Mouse (Mus musculus) forebrain, embryonic 10.5 days (tissue): ENCODE data around the gene Fbxl17. TPM values are rescaled to one million over a fixed set of nuclear protein-coding genes. Genes with fewer than 3 reads are reported as not detected.

ENCODE experiments used
- DNase-seq: peaks from one replicate; pipeline ENCODE4 v3.0.0-alpha.2; 2017; ENCODE audit warnings: low spot score; ENCODE audit errors: extremely low spot score
- H3K27ac ChIP-seq: fragments of 300-500 bp; sonication (generic); 2 replicates; pipeline ENCODE4 v1.5.1; 2016; ENCODE audit warnings: mild to moderate bottlenecking
- H3K27me3 ChIP-seq: fragments of 300-500 bp; sonication (generic); 2 replicates; pipeline ENCODE4 v1.6.1; 2016; ENCODE audit warnings: mild to moderate bottlenecking; ENCODE audit not compliant: poor library complexity, severe bottlenecking
- H3K36me3 ChIP-seq: fragments of 300-500 bp; sonication (generic); replicated peaks from 2 replicates; pipeline ENCODE4 v1.6.1; 2016; ENCODE audit warnings: mild to moderate bottlenecking, moderate library complexity
- H3K4me1 ChIP-seq: fragments of 300-500 bp; sonication (generic); 2 replicates; pipeline ENCODE4 v1.6.1; 2016
- H3K4me3 ChIP-seq: fragments of 300-500 bp; sonication (generic); 2 replicates; pipeline ENCODE4 v1.5.1; 2016; ENCODE audit warnings: mild to moderate bottlenecking, moderate library complexity
- H3K9me3 ChIP-seq: fragments of 300-500 bp; sonication (generic); 2 replicates; pipeline ENCODE4 v1.6.1; 2016; ENCODE audit warnings: mild to moderate bottlenecking, moderate library complexity
- WGBS: fragments of 180-500 bp; shearing (Covaris S2); methylation state at CpG from one replicate; pipeline ENCODE4 v1.1.7; 2016; 5-methylcytosine and 5-hydroxymethylcytosine counted together
- polyA plus RNA-seq: library from polyadenylated mRNA; unstranded; fragments of >200 nt; fragmentation: Nextera tagmentation; extraction: Ambion mirVana; gene quantifications from 2 replicates; pipeline ENCODE4 v1.2.1, GENCODE M21; 2016

Gene Fbxl17
- polyA plus RNA-seq, 1 experiment from 2014 or later = 2.7 TPM

DNA sequence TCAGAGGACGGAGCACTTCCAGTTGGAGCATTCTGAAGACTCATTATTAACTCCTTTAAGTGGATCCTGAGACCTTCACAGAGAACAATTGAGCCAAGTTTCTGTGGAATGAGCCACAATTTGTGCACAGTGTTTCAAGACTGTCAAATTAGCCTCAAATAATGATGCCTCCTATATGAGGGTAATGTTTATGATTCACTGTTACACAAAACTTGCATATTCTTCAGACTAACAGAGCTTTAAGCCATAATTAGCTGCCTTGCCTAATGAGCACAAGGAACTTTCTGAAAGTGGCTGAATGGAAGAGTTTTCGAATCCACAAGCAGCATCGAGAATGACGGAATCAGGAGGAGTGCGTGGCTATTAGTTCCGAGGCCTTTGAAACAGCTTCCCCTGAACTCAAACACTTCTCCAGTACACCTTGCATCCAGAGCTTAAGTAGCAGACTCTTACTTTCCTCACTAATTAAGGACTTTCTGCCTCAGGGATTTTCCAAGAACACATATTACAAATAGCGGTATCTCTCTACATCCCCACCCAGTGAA is 389.5 kb downstream of the Fbxl17 start:
- WGBS = 25% methylated on average over 7 of the region's 7 CpGs
- H3K9me3 ChIP-seq = no peaks in the 10 kb centered on the region
- H3K4me1 ChIP-seq = peaks cover 67% of the 10 kb centered on the region
- H3K27ac ChIP-seq = peak overlapping the region; percentile 71
- 0 out of 2 replicates have a peak overlapping the region, but pooled peaks have one; percentile 4 for H3K4me3 ChIP-seq
- H3K27me3 ChIP-seq = peaks cover 30% of the 10 kb centered on the region
- H3K36me3 ChIP-seq = no peaks in the 10 kb centered on the region
- no peak for DNase-seq

DNA sequence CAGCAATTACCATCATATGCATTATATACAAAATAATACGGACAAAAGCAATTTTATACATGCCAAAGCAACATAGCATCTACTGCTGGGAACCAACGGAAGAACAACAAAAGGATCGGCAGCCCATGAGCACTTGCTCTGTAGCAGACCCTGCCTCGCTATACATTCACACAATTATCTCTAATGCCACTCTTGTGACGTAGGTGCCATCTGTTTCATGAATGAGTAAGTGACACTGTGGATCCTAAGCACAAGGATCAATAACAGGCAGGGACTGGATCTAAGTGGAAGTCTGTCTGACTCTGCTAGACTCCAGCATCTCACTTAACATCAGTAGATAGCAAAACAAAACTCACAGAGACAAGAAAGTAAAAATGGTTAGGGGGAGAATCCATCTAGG is 391.8 kb downstream of the Fbxl17 start:
- Histone ChIP-seq H3K4me3 (no peak overlapping the region), H3K27ac (no peak overlapping the region)
- whole genome bisulfite sequencing = 66% methylated on average over 5 of the region's 5 CpGs

DNA sequence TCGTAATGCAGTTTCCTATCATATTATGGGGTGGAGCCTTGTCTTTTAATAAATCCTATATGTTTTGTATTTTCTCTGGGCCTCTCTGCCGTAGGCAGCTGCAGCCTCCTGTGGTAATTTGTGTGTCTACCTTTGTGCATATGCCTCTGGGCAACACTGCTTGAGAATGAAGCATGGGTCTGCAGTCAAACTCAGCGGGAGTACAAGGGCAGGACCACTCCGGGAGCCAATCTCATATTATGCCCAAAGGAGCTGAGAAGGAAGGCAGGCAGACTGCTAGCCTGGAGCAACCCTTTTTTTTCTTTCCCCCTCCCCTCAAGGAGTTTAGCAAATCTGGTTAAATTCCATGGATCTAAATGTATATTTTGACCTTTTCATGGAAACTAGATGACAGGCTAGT is 392.3 kb downstream of the Fbxl17 start:
- Histone ChIP-seq H3K9me3 (no peaks in the 10 kb centered on the region), H3K27me3 (peaks cover 17% of the 10 kb centered on the region), H3K4me3 (no peak overlapping the region), H3K36me3 (no peaks in the 10 kb centered on the region), H3K27ac (peak overlapping the region; percentile 60; the same call in 1 of the 2 replicates), H3K4me1 (peaks cover 76% of the 10 kb centered on the region)
- no peak for DNase-seq
- WGBS = 67% methylated on average over 4 of the region's 4 CpGs

More for the DNA sequence above, 391.8 kb downstream of the Fbxl17 start:
- Histone ChIP-seq H3K9me3 (no peaks in the 10 kb centered on the region), H3K36me3 (no peaks in the 10 kb centered on the region), H3K27me3 (peaks cover 21% of the 10 kb centered on the region), H3K4me1 (peaks cover 77% of the 10 kb centered on the region)
- no peak for DNase-seq

DNA sequence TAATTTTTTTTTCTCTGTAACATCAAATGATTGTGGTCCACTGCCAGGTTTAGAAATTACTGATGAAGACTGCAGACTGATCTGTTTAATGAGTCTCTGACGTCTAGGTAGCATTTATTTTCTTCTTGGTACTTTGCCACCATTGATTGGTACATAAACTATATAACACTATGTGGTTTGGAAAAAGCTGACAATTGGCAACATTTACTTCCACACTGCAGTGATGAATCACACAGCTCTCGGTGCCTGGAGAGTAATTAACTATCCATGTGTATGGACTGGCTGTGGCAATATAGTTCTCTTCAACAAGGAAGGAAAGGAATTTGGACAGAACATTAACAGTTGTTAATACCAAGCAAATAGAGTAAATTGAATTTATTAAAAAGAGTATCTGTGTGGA is 404.3 kb downstream of the Fbxl17 start:
- 83% methylated on average over 2 of the region's 2 CpGs for WGBS
- H3K4me1 ChIP-seq = no peaks in the 10 kb centered on the region

DNA sequence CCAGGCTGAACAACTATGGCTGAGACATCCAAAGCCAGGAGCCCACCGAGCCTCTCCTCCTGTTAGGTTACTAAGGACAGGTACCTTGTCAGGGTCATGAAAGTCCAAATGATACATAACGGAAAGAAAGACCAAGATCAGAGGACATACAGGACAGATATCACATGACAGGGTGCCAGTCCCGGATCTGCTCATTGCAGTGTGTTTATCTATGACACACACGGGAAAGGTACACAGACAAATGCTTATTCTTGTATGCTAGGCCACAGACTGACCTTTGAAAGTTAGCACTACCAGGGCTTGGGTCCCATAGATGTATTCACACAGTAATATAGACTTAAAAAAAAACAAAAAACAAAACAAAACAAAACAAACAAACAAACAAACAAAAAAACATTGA is 404.8 kb downstream of the Fbxl17 start:
- no peak for DNase-seq
- Histone ChIP-seq H3K4me1 (no peaks in the 10 kb centered on the region), H3K4me3 (no peak overlapping the region), H3K36me3 (no peaks in the 10 kb centered on the region), H3K27ac (no peak overlapping the region), H3K27me3 (no peaks in the 10 kb centered on the region), H3K9me3 (peaks cover 7% of the 10 kb centered on the region; the same call in 1 of the 2 replicates)
- WGBS = 88% methylated on average over 4 of the region's 4 CpGs

More for the DNA sequence above, 404.3 kb downstream of the Fbxl17 start:
- Histone ChIP-seq H3K27ac (no peak overlapping the region), H3K4me3 (no peak overlapping the region), H3K36me3 (no peaks in the 10 kb centered on the region), H3K27me3 (no peaks in the 10 kb centered on the region), H3K9me3 (peaks cover 7% of the 10 kb centered on the region; the same call in 1 of the 2 replicates)
- DNase-seq = no peak

DNA sequence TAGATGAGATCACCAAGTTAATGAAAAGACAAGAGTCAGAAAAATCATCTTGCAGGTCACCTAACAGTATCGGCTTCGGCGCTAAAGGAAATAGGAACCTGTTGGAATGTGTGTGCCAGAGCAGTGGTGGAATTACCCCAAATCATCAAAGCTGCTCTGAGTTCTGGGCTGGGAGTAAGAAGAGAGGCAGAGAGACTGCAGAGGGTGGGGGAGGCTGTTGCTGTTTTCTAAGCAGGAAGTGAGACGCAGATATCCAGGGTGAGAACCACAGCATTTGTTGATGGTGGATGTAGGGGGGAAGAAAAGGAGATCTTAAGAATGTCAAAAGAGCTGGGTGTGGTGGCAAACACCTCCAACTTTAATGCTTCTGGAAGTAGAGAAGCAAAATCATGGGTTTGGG is 406.6 kb downstream of the Fbxl17 start:
- 81% methylated on average over 4 of the region's 4 CpGs for WGBS
- Histone ChIP-seq H3K4me3 (no peak overlapping the region), H3K9me3 (peaks cover 7% of the 10 kb centered on the region; the same call in 1 of the 2 replicates), H3K36me3 (no peaks in the 10 kb centered on the region), H3K27me3 (no peaks in the 10 kb centered on the region), H3K4me1 (no peaks in the 10 kb centered on the region), H3K27ac (no peak overlapping the region)
- DNase-seq = no peak

DNA sequence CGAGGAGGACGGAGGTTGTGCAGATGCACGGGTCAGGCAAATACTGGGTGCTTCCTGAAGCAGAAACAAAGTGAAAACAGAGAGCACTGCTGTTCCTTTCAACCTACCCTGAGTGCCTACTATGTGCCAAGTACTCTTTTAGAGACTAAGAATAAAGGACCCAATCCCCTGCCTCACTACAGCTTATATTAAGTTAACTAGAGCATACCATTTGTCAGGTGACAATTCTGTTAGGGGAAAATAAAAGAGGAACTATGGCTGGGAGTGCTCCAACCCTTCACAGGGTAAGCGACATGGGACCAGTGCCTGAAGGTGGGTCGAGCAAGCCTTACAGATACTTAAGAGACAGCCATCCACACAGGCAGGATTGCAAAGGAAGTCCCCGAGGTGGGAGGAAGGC is 407.0 kb downstream of the Fbxl17 start:
- Histone ChIP-seq H3K9me3 (peaks cover 7% of the 10 kb centered on the region; the same call in 1 of the 2 replicates), H3K4me3 (no peak overlapping the region), H3K36me3 (no peaks in the 10 kb centered on the region), H3K4me1 (no peaks in the 10 kb centered on the region), H3K27ac (no peak overlapping the region), H3K27me3 (no peaks in the 10 kb centered on the region)
- DNase-seq = no peak
- 77% methylated on average over 6 of the region's 6 CpGs for WGBS

DNA sequence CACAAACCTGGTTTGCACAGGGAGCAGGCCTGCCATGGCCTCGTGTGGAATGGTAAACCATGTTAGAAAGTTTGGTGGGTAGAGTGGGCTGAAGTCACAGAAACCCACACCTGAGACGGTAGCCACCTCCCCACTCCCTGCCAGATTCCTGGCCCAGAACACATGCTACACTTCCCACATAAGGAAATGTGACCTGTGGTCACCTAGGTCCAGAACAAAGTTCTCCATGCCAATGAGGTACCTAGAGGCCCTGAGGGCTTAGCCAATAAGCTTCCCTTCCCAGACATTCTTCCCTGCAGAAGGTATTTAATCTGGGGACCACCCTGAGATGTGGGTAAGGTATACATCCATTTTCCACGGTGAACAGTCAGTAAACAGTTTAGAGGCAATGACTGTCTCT is 409.7 kb downstream of the Fbxl17 start:
- Histone ChIP-seq H3K9me3 (no peaks in the 10 kb centered on the region), H3K27ac (no peak overlapping the region), H3K4me1 (no peaks in the 10 kb centered on the region), H3K36me3 (no peaks in the 10 kb centered on the region), H3K4me3 (no peak overlapping the region), H3K27me3 (no peaks in the 10 kb centered on the region)
- DNase-seq = no peak
- 87% methylated on average over 3 of the region's 3 CpGs for whole genome bisulfite sequencing

DNA sequence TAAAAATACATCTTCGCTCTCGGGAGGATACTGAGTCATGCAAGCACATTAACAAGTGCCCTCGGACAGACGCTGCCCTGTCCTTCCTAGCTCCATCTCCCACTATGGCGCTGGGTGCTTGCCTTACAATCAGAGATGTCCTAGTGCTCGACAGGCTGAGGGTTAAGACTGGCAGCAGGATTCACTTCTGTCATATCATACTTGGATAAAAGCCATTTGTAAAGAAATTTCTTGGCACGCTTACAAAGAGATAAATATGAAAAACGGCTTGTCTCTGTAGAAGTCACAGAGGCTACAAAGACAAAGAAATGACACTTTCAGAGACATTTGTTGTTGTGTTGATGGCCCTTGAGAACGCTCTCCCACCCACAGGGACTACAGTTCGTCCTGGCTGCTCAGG is 412.6 kb downstream of the Fbxl17 start:
- Histone ChIP-seq H3K27ac (no peak overlapping the region), H3K9me3 (no peaks in the 10 kb centered on the region), H3K4me3 (no peak overlapping the region), H3K4me1 (no peaks in the 10 kb centered on the region), H3K36me3 (no peaks in the 10 kb centered on the region), H3K27me3 (no peaks in the 10 kb centered on the region)
- no peak for DNase-seq
- WGBS = 89% methylated on average over 10 of the region's 10 CpGs

DNA sequence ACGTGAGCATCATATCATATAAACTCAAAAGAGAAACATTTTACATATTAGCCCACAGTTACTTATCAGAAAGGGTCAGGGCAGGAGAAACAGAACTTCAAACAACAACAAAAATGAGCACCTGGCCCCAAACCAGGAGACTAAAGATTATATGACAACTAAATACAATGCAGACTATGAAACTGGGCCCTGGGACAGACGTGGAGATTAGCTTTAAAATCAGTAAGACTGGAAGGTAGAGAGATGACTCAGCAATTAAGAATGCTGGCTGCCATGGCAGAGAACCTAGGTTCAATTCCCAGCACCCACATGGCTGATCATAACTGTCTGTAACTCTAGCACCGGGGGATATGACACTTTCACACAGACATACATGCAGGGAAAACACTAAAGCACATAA is 413.3 kb downstream of the Fbxl17 start:
- WGBS = 86% methylated on average over 3 of the region's 3 CpGs
- Histone ChIP-seq H3K4me1 (no peaks in the 10 kb centered on the region), H3K27me3 (no peaks in the 10 kb centered on the region), H3K27ac (no peak overlapping the region), H3K9me3 (no peaks in the 10 kb centered on the region), H3K36me3 (no peaks in the 10 kb centered on the region), H3K4me3 (no peak overlapping the region)
- no peak for DNase-seq

DNA sequence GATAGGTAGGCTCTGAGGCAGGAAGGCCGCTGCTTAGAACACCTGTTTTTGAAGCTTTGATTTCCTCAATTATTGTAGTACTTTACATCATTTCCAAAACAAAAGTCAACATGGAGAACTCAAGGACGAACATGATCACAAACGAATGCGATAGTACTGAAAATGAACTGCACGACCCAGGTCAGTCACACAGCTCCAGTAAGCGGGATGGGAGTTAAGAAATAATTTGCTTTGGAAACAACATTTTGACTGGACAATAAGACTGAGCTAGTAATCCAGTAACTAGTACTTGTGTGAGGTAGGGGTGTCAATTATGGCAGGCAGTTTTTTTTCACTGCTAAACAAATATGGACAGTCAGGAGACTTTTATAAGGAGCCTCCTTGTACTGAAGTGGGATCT is 414.6 kb downstream of the Fbxl17 start:
- no peaks in the 10 kb centered on the region for H3K9me3 ChIP-seq
- H3K36me3 ChIP-seq = no peaks in the 10 kb centered on the region
- H3K27ac ChIP-seq = no peak overlapping the region
- no peaks in the 10 kb centered on the region for H3K27me3 ChIP-seq
- H3K4me1 ChIP-seq = no peaks in the 10 kb centered on the region
- no peak overlapping the region for H3K4me3 ChIP-seq
- 94% methylated on average over 6 of the region's 6 CpGs for WGBS
- no peak for DNase-seq

DNA sequence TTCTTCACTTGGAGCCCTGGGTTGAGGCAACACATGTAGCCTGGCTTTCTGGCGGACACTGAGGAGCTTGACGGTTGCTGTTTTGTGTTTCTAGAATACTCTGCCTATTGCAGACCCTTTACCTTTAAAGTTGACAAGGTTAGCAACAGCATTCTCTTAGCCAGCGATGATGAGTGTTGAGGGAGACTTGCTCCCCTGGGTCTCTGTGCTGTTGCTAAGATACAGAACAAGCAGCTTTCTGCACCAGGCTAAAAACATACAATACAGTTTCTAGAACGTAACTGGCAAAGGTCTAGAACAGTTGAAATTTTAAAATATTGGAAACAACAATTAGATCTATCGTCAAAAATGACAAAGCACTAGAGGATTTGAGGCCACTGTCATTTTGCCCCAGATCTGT is 420.7 kb downstream of the Fbxl17 start:
- DNase-seq = no peak
- H3K4me1 ChIP-seq = peaks cover 45% of the 10 kb centered on the region
- no peak overlapping the region for H3K27ac ChIP-seq
- no peaks in the 10 kb centered on the region for H3K36me3 ChIP-seq
- no peak overlapping the region for H3K4me3 ChIP-seq
- H3K9me3 ChIP-seq = no peaks in the 10 kb centered on the region
- 81% methylated on average over 5 of the region's 5 CpGs for WGBS
- no peaks in the 10 kb centered on the region; the same call in 1 of the 2 replicates for H3K27me3 ChIP-seq

DNA sequence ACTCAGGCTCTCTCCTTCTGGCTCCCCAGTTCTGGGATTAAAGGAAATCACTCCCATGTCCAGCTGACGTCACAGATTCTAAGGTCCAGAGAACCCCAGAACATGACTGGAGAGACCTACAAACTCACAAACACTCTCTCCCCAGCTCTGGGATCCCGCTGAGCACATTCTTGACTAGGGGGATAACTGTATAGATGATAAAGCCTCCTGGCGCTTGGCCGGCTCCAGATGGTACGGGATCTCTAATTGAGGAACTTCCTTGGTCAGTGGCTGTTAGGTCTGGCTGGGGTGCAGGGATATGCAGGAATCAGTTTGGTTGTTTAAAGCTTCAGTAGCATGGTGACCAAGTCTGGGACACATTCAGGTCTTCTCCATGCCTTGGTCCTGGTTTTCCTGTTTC is 422.3 kb downstream of the Fbxl17 start:
- DNase-seq = no peak
- H3K36me3 ChIP-seq = no peaks in the 10 kb centered on the region
- H3K4me3 ChIP-seq = no peak overlapping the region
- no peaks in the 10 kb centered on the region for H3K9me3 ChIP-seq
- H3K4me1 ChIP-seq = peaks cover 58% of the 10 kb centered on the region
- WGBS = 67% methylated on average over 5 of the region's 5 CpGs
- H3K27ac ChIP-seq = peak overlapping the region; percentile 64; the same call in 1 of the 2 replicates
- no peaks in the 10 kb centered on the region; the same call in 1 of the 2 replicates for H3K27me3 ChIP-seq

DNA sequence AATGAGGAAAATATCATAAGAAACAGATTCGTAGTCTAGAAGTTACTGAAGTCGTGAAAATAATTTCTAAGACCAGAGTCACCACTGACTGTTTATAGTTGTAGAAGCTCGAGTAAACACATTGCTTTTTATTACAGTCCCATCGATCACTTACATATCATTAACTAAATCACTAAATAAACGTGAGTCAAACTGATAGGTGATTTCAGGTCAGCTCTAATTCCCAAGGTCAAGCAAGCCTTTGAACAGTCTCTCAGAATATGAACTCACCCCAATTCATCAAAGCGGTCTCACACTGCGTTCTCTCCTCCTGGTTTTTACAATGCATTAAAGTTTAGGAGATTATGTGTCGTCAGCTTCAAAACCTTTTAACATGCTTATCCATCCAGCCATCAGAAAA is 423.2 kb downstream of the Fbxl17 start:
- Histone ChIP-seq H3K27ac (no peak overlapping the region), H3K4me1 (peaks cover 59% of the 10 kb centered on the region), H3K9me3 (no peaks in the 10 kb centered on the region), H3K27me3 (no peaks in the 10 kb centered on the region; the same call in 1 of the 2 replicates), H3K36me3 (no peaks in the 10 kb centered on the region), H3K4me3 (no peak overlapping the region)
- DNase-seq = no peak
- 53% methylated on average over 8 of the region's 8 CpGs for WGBS
